Mouse (Mus musculus): Measurements from ENCODE around the gene Olfr671. TPM values are rescaled to one million over a fixed set of nuclear protein-coding genes. Genes with fewer than 3 reads are reported as not detected.
"Not testable (repeated sequence)": the region's sequence is repeated elsewhere in the genome, so short reads cannot be mapped to it uniquely, and the experiment has no call there.

Olfr671 gene
- total and polyA plus RNA-seq, 3 experiments = not detected

- DNase-seq (ENCODE audit: extremely low read depth) = no peak
- no peak within 1 kb of the TSS for H3K9ac ChIP-seq (ENCODE audit: insufficient read depth, low read depth)
- TF ChIP-seq KAT2A (IDR thresholded peaks at IDR 0.05; ENCODE audit: insufficient replicate concordance, low read length) (no peak), HCFC1 (IDR thresholded peaks at IDR 0.05; ENCODE audit: low read depth, low read length) (no peak), USF1 (IDR thresholded peaks at IDR 0.05; ENCODE audit: low read depth, low read length) (no peak), JUND (conservative IDR thresholded peaks at IDR 0.05; ENCODE audit: low read depth, low read length) (no peak), TBP (conservative IDR thresholded peaks at IDR 0.05; ENCODE audit: low read depth, low read length) (no peak), SIN3A (IDR thresholded peaks at IDR 0.05; ENCODE audit: low read length) (no peak), MEF2A (IDR thresholded peaks at IDR 0.05; ENCODE audit: borderline replicate concordance, low read depth, low read length) (no peak), JUN (IDR thresholded peaks at IDR 0.05; ENCODE audit: insufficient read depth, low read depth, low read length) (no peak), PAX5 (IDR thresholded peaks at IDR 0.05; ENCODE audit: low read length) (no peak), SMC3 (IDR thresholded peaks at IDR 0.05; ENCODE audit: low read depth, low read length) (no peak), TCF12 (IDR thresholded peaks at IDR 0.05; ENCODE audit: low read depth, low read length) (no peak), MAFK (IDR thresholded peaks at IDR 0.05; ENCODE audit: insufficient replicate concordance, low read length) (no peak)
- in situ Hi-C loops (cut with MboI; ENCODE audit: low pct_ligation_motif_present, low pct_unique_long_range_greater_than_20kb, low sequenced_read_pairs) = no loop called here
- H3K36me3 ChIP-seq (replicated peaks in 1 of 2; ENCODE audit: control insufficient read depth in 1 of 2, insufficient read depth in 1 of 2, low read length in 1 of 2) = no peaks in the 10 kb centered on the region
- H3K4me1 ChIP-seq (ENCODE audit: control insufficient read depth in 1 of 2, insufficient read depth in 2 of 2) = no peaks in the 10 kb centered on the region
- H3K27ac ChIP-seq (ENCODE audit: insufficient read depth, low read depth) = no peak within 1 kb of the TSS
- no peaks in the 10 kb centered on the region for H3K27me3 ChIP-seq (replicated peaks)
- no peaks in the 10 kb centered on the region for H3K9me3 ChIP-seq (replicated peaks; ENCODE audit: low read length)
- H3K79me2 ChIP-seq (replicated peaks; ENCODE audit: control insufficient read depth, extremely low read depth, insufficient read depth, poor library complexity, severe bottlenecking) = no peaks in the 10 kb centered on the region
- H3K4me2 ChIP-seq (ENCODE audit: insufficient read depth, low read depth, poor library complexity, severe bottlenecking) = no peak within 1 kb of the TSS
- H3K4me3 ChIP-seq (replicated peaks in 1 of 3; ENCODE audit: low read depth in 2 of 3, low read length in 2 of 3, poor library complexity in 1 of 3) = no peak within 1 kb of the TSS
- dilution Hi-C loops (cut with MboI; ENCODE audit: extremely low pct_ligation_motif_present, extremely low pct_unique_long_range_greater_than_20kb, low sequenced_read_pairs) = no loop called here
Observed at GRCm38 (mm10) chr7:104962520-104962919, 16.4 kb downstream of the Olfr671 start, which contains the start of gene Olfr670. Gene Olfr670 (minus strand): TSS chr7:104962620.

DNA sequence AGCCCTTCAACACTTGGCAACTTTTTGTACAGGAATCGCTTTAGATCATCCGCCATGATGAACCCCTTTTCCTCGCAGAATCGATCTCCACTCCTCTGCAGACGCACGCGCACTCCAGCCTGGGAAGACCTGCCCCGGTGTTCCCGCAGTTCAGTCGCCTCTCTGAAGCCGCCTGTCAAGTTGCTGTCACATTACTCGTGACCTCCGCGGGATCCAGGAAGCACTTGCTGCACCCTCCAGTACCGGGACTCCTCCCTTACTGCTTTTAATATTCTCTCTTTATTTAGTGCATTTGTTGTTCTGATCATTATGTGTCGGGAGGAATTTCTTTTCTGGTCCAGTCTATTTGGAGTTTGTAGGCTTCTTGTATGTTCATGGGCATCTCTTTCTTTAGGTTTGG lies 28.7 kb downstream of the Olfr671 start:
- dilution Hi-C loops (cut with MboI; ENCODE audit: extremely low pct_ligation_motif_present, extremely low pct_unique_long_range_greater_than_20kb, low sequenced_read_pairs); in situ Hi-C loops (cut with MboI; ENCODE audit: low pct_ligation_motif_present, low pct_unique_long_range_greater_than_20kb, low sequenced_read_pairs): not testable (repeated sequence)

DNA sequence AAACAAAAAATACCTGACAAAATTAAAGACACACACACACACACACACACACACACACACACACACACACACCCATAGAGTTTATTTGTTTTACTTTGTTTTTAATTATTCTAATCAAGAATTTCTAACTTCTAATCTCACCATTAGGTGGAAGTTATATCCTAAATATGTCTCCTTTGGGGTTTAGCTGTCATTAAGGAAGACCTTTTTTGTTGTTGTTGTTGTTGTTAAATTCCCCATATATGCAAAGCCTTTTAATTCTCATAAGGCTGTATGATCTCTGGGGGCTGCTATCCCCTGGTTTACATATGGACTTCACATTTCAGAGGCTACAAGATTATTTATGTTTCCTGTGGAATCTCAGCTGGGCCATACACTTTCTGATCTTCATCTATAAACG lies 45.0 kb downstream of the Olfr671 start, which contains the start of gene Olfr669:
Olfr669 (plus strand) TSS at position 301 of the 400 bp plus-strand sequence.
- H3K4me2 ChIP-seq (ENCODE audit: insufficient read depth, low read depth, poor library complexity, severe bottlenecking) = no peak within 1 kb of the TSS
- H3K79me2 ChIP-seq (replicated peaks; ENCODE audit: control insufficient read depth, extremely low read depth, insufficient read depth, poor library complexity, severe bottlenecking) = no peaks in the 10 kb centered on the region
- no peaks in the 10 kb centered on the region for H3K4me1 ChIP-seq (ENCODE audit: control insufficient read depth in 1 of 2, insufficient read depth in 2 of 2)
- H3K4me3 ChIP-seq (replicated peaks in 1 of 3; ENCODE audit: low read depth in 2 of 3, low read length in 2 of 3, poor library complexity in 1 of 3) = no peak within 1 kb of the TSS
- no peaks in the 10 kb centered on the region for H3K27me3 ChIP-seq (replicated peaks)
- no peaks in the 10 kb centered on the region for H3K36me3 ChIP-seq (replicated peaks in 1 of 2; ENCODE audit: control insufficient read depth in 1 of 2, insufficient read depth in 1 of 2, low read length in 1 of 2)
- DNase-seq (ENCODE audit: extremely low read depth) = no peak
- no peak for TF ChIP-seq E2F4 (IDR thresholded peaks at IDR 0.05; ENCODE audit: insufficient replicate concordance, low read depth, low read length)
- no peak for TF ChIP-seq BHLHE40 (IDR thresholded peaks at IDR 0.05; ENCODE audit: low read depth, low read length)
- in situ Hi-C loops (cut with MboI; ENCODE audit: low pct_ligation_motif_present, low pct_unique_long_range_greater_than_20kb, low sequenced_read_pairs) = no loop called here
- no peak within 1 kb of the TSS for H3K27ac ChIP-seq (ENCODE audit: insufficient read depth, low read depth)
- dilution Hi-C loops (cut with MboI; ENCODE audit: extremely low pct_ligation_motif_present, extremely low pct_unique_long_range_greater_than_20kb, low sequenced_read_pairs) = no loop called here
- no peak within 1 kb of the TSS for H3K9ac ChIP-seq (ENCODE audit: insufficient read depth, low read depth)
- no peaks in the 10 kb centered on the region for H3K9me3 ChIP-seq (replicated peaks; ENCODE audit: low read length)

More for the DNA sequence above, 28.7 kb downstream of the Olfr671 start:
- H3K4me1 ChIP-seq (ENCODE audit: control insufficient read depth in 1 of 2, insufficient read depth in 2 of 2); H3K36me3 ChIP-seq (replicated peaks in 1 of 2; ENCODE audit: control insufficient read depth in 1 of 2, insufficient read depth in 1 of 2, low read length in 1 of 2); DNase-seq (ENCODE audit: extremely low read depth); H3K9me3 ChIP-seq (replicated peaks; ENCODE audit: low read length); H3K4me3 ChIP-seq (replicated peaks in 1 of 3; ENCODE audit: low read depth in 2 of 3, low read length in 2 of 3, poor library complexity in 1 of 3); H3K79me2 ChIP-seq (replicated peaks; ENCODE audit: control insufficient read depth, extremely low read depth, insufficient read depth, poor library complexity, severe bottlenecking); H3K9ac ChIP-seq (ENCODE audit: insufficient read depth, low read depth); H3K27ac ChIP-seq (ENCODE audit: insufficient read depth, low read depth); H3K27me3 ChIP-seq (replicated peaks); H3K4me2 ChIP-seq (ENCODE audit: insufficient read depth, low read depth, poor library complexity, severe bottlenecking): not testable (repeated sequence)
